ENCODE assay signal across 23 mouse cellular contexts in the genomic region with DNA sequence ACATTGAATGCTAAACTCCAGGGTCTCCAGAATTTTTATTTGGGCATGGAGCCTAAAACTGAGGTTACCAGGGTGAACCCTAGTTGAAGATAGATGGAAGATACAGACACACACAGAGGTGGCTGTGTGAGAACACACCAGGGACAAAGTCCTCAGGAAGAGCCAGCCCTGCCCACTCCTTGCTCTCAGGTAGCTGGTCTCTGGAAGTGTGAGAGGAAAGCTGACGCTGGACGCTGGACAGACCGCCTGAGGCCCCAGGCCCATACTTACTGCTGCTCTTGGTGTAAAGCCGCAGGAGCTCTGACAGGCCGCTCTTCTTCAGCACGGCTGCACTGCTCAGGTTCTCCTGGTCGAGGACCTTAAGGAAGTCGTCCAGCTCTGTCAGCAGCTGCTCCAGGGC. TPM values are rescaled to one million over a fixed set of nuclear protein-coding genes. Genes with fewer than 3 reads are reported as not detected.
DNase-seq lines count a peak whose midpoint lies in the region; ATAC-seq and TF ChIP-seq lines count a peak whose summit lies in the region.
"Had no signal": no experiment of that assay in that cellular context is flagged by ENCODE, and none has a peak within 500 bp of the region (broad histone marks: within the 10 kb centered on the region; RNA-seq: fewer than 3 reads in every experiment).

No protein-coding gene starts in this region.

- no peaks in the 10 kb centered on the region for H3K9me3 ChIP-seq in heart, embryonic 11.5 days (replicated peaks; ENCODE audit: control insufficient read depth, low read length)
- no peaks in the 10 kb centered on the region for H3K9me3 ChIP-seq in intestine, embryonic 15.5 days
- no peaks in the 10 kb centered on the region for H3K9me3 ChIP-seq in intestine, postnatal 0 days (ENCODE audit: control insufficient read depth)
- no peaks in the 10 kb centered on the region for H3K9me3 ChIP-seq in limb, embryonic 13.5 days
- H3K9me3 ChIP-seq in limb, embryonic 10.5 days (replicated peaks), result no peaks in the 10 kb centered on the region
- H3K9me3 ChIP-seq: embryonic facial prominence, embryonic 15.5 days; forebrain, embryonic 12.5 days had no signal

- 0 out of 2 replicates have a peak overlapping the region, but pooled peaks have one; percentile 16 for H3K9ac ChIP-seq in heart, embryonic 11.5 days (ENCODE audit: low read depth, low read length)
- no peak overlapping the region for H3K9ac ChIP-seq in intestine, embryonic 15.5 days
- no peak overlapping the region for H3K9ac ChIP-seq in intestine, postnatal 0 days (ENCODE audit: low read depth, low read length)
- 0 out of 2 replicates have a peak overlapping the region, but pooled peaks have one; percentile 19 for H3K9ac ChIP-seq in limb, embryonic 13.5 days
- H3K9ac ChIP-seq: embryonic facial prominence, embryonic 13.5 days; embryonic facial prominence, embryonic 15.5 days; forebrain, embryonic 12.5 days had no signal

- no peak for ATAC-seq in heart, embryonic 11.5 days (replicated peaks; ENCODE audit: insufficient number of reproducible peaks, low FRiP score, low TSS enrichment)
- ATAC-seq in intestine, embryonic 15.5 days, result peak; percentile 69
- no peak for ATAC-seq in intestine, postnatal 0 days
- ATAC-seq in limb, embryonic 13.5 days (ENCODE audit: low FRiP score, low read depth), result no peak
- ATAC-seq: forebrain, embryonic 14.5 days; forebrain, embryonic 16.5 days had no signal

- no peak for TF ChIP-seq CTCF in intestine, postnatal 0 days (IDR thresholded peaks at IDR 0.05; ENCODE audit: low read depth)

- no peaks in the 10 kb centered on the region; the same call in 1 of the 2 replicates for H3K4me1 ChIP-seq in heart, embryonic 11.5 days (ENCODE audit: control insufficient read depth, insufficient read depth, low read length)
- peaks cover 17% of the 10 kb centered on the region for H3K4me1 ChIP-seq in intestine, embryonic 15.5 days (replicated peaks)
- no peaks in the 10 kb centered on the region for H3K4me1 ChIP-seq in intestine, postnatal 0 days (replicated peaks; ENCODE audit: control insufficient read depth, insufficient read depth, low read length)
- peaks cover 10% of the 10 kb centered on the region for H3K4me1 ChIP-seq in limb, embryonic 13.5 days
- H3K4me1 ChIP-seq in limb, embryonic 10.5 days, result peaks cover 5% of the 10 kb centered on the region; the same call in 1 of the 2 replicates
- H3K4me1 ChIP-seq: embryonic facial prominence, embryonic 13.5 days; embryonic facial prominence, embryonic 15.5 days; forebrain, embryonic 10.5 days; forebrain, embryonic 12.5 days had no signal

- H3K36me3 ChIP-seq in heart, embryonic 11.5 days (ENCODE audit: control insufficient read depth, insufficient read depth, low read length), result no peaks in the 10 kb centered on the region
- H3K36me3 ChIP-seq in intestine, embryonic 15.5 days, result no peaks in the 10 kb centered on the region
- H3K36me3 ChIP-seq in intestine, postnatal 0 days (ENCODE audit: control insufficient read depth, insufficient read depth), result no peaks in the 10 kb centered on the region
- no peaks in the 10 kb centered on the region for H3K36me3 ChIP-seq in limb, embryonic 13.5 days
- no peaks in the 10 kb centered on the region for H3K36me3 ChIP-seq in limb, embryonic 10.5 days
- H3K36me3 ChIP-seq: embryonic facial prominence, embryonic 13.5 days; embryonic facial prominence, embryonic 15.5 days; forebrain, embryonic 10.5 days; forebrain, embryonic 12.5 days had no signal

- no peak for DNase-seq in heart, adult 11 months
- DNase-seq in limb, embryonic 10.5 days (ENCODE audit: low spot score), result no peak
- DNase-seq in urinary bladder, postnatal 10 days (ENCODE audit: low spot score), result no peak
- DNase-seq: adrenal gland, adult 2 months; adrenal gland, postnatal 10 days; adrenal gland, postnatal 25 days; cerebellum, adult 11 months; cerebellum, adult 18-20 months; cerebellum, adult 9-11 months; cerebellum, postnatal 14 days; cerebellum, postnatal 36 days; embryo, embryonic 11 days had no signal

- no peak overlapping the region for H3K4me3 ChIP-seq in heart, embryonic 11.5 days (ENCODE audit: low read depth, low read length)
- H3K4me3 ChIP-seq in intestine, embryonic 15.5 days (replicated peaks), result no peak overlapping the region
- no peak overlapping the region for H3K4me3 ChIP-seq in intestine, postnatal 0 days (ENCODE audit: low read depth, low read length)
- H3K4me3 ChIP-seq in limb, embryonic 13.5 days, result no peak overlapping the region
- H3K4me3 ChIP-seq in limb, embryonic 10.5 days, result no peak overlapping the region
- H3K4me3 ChIP-seq: embryonic facial prominence, embryonic 13.5 days; embryonic facial prominence, embryonic 15.5 days; erythroblast, embryonic 14.5 days; forebrain, embryonic 10.5 days; forebrain, embryonic 12.5 days had no signal

- no peak overlapping the region for H3K27ac ChIP-seq in heart, embryonic 11.5 days (ENCODE audit: low read depth, low read length)
- no peak overlapping the region for H3K27ac ChIP-seq in intestine, embryonic 15.5 days
- no peak overlapping the region for H3K27ac ChIP-seq in intestine, postnatal 0 days (ENCODE audit: low read depth, low read length)
- no peak overlapping the region for H3K27ac ChIP-seq in limb, embryonic 13.5 days
- H3K27ac ChIP-seq in limb, embryonic 10.5 days, result no peak overlapping the region
- H3K27ac ChIP-seq: embryonic facial prominence, embryonic 13.5 days; embryonic facial prominence, embryonic 15.5 days; forebrain, embryonic 10.5 days; forebrain, embryonic 12.5 days had no signal

- WGBS in heart, embryonic 11.5 days (ENCODE audit: insufficient replicate concordance), result 50% methylated on average over 8 of the region's 8 CpGs
- 48% methylated on average over 8 of the region's 8 CpGs for WGBS in intestine, embryonic 15.5 days
- WGBS in intestine, postnatal 0 days, result 51% methylated on average over 8 of the region's 8 CpGs
- 65% methylated on average over 8 of the region's 8 CpGs for WGBS in limb, embryonic 13.5 days
- 74% methylated on average over 8 of the region's 8 CpGs for WGBS in limb, embryonic 10.5 days

- no peaks in the 10 kb centered on the region for H3K27me3 ChIP-seq in heart, embryonic 11.5 days (ENCODE audit: control insufficient read depth, insufficient read depth, low read length)
- no peaks in the 10 kb centered on the region for H3K27me3 ChIP-seq in intestine, embryonic 15.5 days (replicated peaks)
- H3K27me3 ChIP-seq in intestine, postnatal 0 days (replicated peaks; ENCODE audit: control insufficient read depth, insufficient read depth, low read length), result no peaks in the 10 kb centered on the region
- H3K27me3 ChIP-seq in limb, embryonic 13.5 days, result no peaks in the 10 kb centered on the region
- H3K27me3 ChIP-seq in limb, embryonic 10.5 days (ENCODE audit: low read depth, poor library complexity, severe bottlenecking), result no peaks in the 10 kb centered on the region
- H3K27me3 ChIP-seq: embryonic facial prominence, embryonic 13.5 days; embryonic facial prominence, embryonic 15.5 days; forebrain, embryonic 12.5 days had no signal

- no peak overlapping the region for H3K4me2 ChIP-seq in heart, embryonic 11.5 days
- no peak overlapping the region for H3K4me2 ChIP-seq in intestine, embryonic 15.5 days (replicated peaks)
- H3K4me2 ChIP-seq in intestine, postnatal 0 days (replicated peaks; ENCODE audit: low read depth), result no peak overlapping the region
- no peak overlapping the region for H3K4me2 ChIP-seq in limb, embryonic 13.5 days (replicated peaks)
- H3K4me2 ChIP-seq: embryonic facial prominence, embryonic 13.5 days; embryonic facial prominence, embryonic 15.5 days; forebrain, embryonic 12.5 days had no signal

RNA-seq across cellular contexts. Expression of a gene that starts 58.2 kb away (rescaled TPM):
- polyA plus RNA-seq in heart, embryonic 11.5 days (2014; fragmentation: Nextera tagmentation; extraction: Ambion mirVana), result 1.3 and 1.5 TPM in 2 replicates
- 18.3 and 18.4 TPM in 2 replicates for polyA plus RNA-seq in intestine, embryonic 15.5 days (2015; fragmentation: Nextera tagmentation; extraction: Ambion mirVana)
- 7.1 TPM in 2 replicates for polyA plus RNA-seq in intestine, postnatal 0 days (2015; fragmentation: Nextera tagmentation; extraction: Ambion mirVana)
- polyA plus RNA-seq in limb, embryonic 13.5 days (2015; fragmentation: Nextera tagmentation; extraction: Ambion mirVana), result 5.6 and 6.9 TPM in 2 replicates
- polyA plus RNA-seq in limb, embryonic 10.5 days (2016; fragmentation: Nextera tagmentation; extraction: Ambion mirVana), result 0.51 and 1.1 TPM in 2 replicates
- polyA plus RNA-seq: erythroblast, embryonic 14.5 days had no signal

Comparison
In these comparisons a context has a peak if more than half of its experiments do, and no peak if none do; other contexts are left out.
1. H3K9ac ChIP-seq: peak in heart, embryonic 11.5 days (single experiment) and limb, embryonic 13.5 days (single experiment); none in intestine, embryonic 15.5 days (single experiment) and intestine, postnatal 0 days (single experiment).